Mouse (Mus musculus) liver, embryonic 14.5 days (tissue): ENCODE data around the gene Abr. TPM values are rescaled to one million over a fixed set of nuclear protein-coding genes. Genes with fewer than 3 reads are reported as not detected.

ENCODE experiments used
- ATAC-seq: fragments of 200-750 bp; cut with Nextera tagmentation; 2 replicates; pipeline ENCODE4 v1.8.0; 2017; ENCODE audit warnings: moderate number of reproducible peaks, mild to moderate bottlenecking, moderate library complexity; ENCODE audit not compliant: insufficient read depth
- DNase-seq, 3 experiments: peaks; one replicate each; pipeline ENCODE4 v3.0.0-alpha.2; 2012 to 2013; ENCODE audit warnings: low read depth in 3 of 3, low spot score in 3 of 3
- H3K27ac ChIP-seq: fragments of 300-500 bp; sonication (generic); 2 replicates; pipeline ENCODE4 v1.5.1; 2014; ENCODE audit warnings: moderate library complexity, mild to moderate bottlenecking, control low read depth, inconsistent platforms
- H3K27me3 ChIP-seq: fragments of 300-500 bp; sonication (generic); 2 replicates; pipeline ENCODE4 v1.6.1; 2014; ENCODE audit warnings: mild to moderate bottlenecking, low read length, moderate library complexity; ENCODE audit not compliant: control insufficient read depth, insufficient read depth
- H3K36me3 ChIP-seq: fragments of 300-500 bp; sonication (generic); replicated peaks from 2 replicates; pipeline ENCODE4 v1.6.1; 2014; ENCODE audit warnings: low read depth; ENCODE audit not compliant: control insufficient read depth, insufficient read depth
- H3K4me1 ChIP-seq, 2 experiments: fragments of 200-500 bp in 1 of 2; fragments of 300-500 bp in 1 of 2; sonication (generic) in 1 of 2; replicated peaks; 2 replicates each; pipeline ENCODE4 v1.6.1; 2012 to 2014; ENCODE audit warnings: antibody characterized with exemption in 1 of 2, inconsistent platforms in 1 of 2, low read length in 1 of 2; ENCODE audit not compliant: control insufficient read depth in 2 of 2, insufficient read depth in 2 of 2
- H3K4me2 ChIP-seq: fragments of 300-500 bp; sonication (generic); 2 replicates; pipeline ENCODE4 v1.6.1; 2014; ENCODE audit warnings: low read depth, mild to moderate bottlenecking, control low read depth, moderate library complexity
- H3K4me3 ChIP-seq, 2 experiments: fragments of 200-500 bp in 1 of 2; fragments of 300-500 bp in 1 of 2; sonication (generic) in 1 of 2; 2 replicates each; pipeline ENCODE4 v1.5.1; 2012 to 2014; ENCODE audit warnings: low read depth in 2 of 2, low read length in 2 of 2, mild to moderate bottlenecking in 2 of 2, control low read depth in 1 of 2, inconsistent platforms in 1 of 2, moderate library complexity in 1 of 2; ENCODE audit not compliant: insufficient read depth in 1 of 2
- H3K9ac ChIP-seq: fragments of 300-500 bp; sonication (generic); replicated peaks from 2 replicates; pipeline ENCODE4 v1.6.1; 2014; ENCODE audit warnings: mild to moderate bottlenecking, control low read depth, moderate library complexity
- H3K9me3 ChIP-seq: fragments of 300-500 bp; sonication (generic); 2 replicates; pipeline ENCODE4 v1.6.1; 2016; ENCODE audit warnings: low read length, mixed read lengths; ENCODE audit not compliant: control insufficient read depth
- CTCF ChIP-seq: IDR thresholded peaks from 2 replicates; pipeline ENCODE4 v1.5.1; 2016; ENCODE audit warnings: antibody characterized with exemption, low read depth, control low read depth
- EP300 ChIP-seq: IDR thresholded peaks from 2 replicates; pipeline ENCODE4 v1.6.1; 2016; ENCODE audit warnings: antibody characterized with exemption, low read depth
- WGBS: fragments of 180-500 bp; shearing (Covaris S2); extraction: QIAGEN DNeasy Blood & Tissue Kit; methylation state at CpG from one replicate; pipeline ENCODE4 v1.1.7; 2014; ENCODE audit not compliant: insufficient replicate concordance; 5-methylcytosine and 5-hydroxymethylcytosine counted together
- polyA plus RNA-seq, 2 experiments: library from polyadenylated mRNA; depleted of rRNA in 1 of 2; stranded (reverse) in 1 of 2; unstranded in 1 of 2; fragments of >200 nt; fragmentation: Nextera tagmentation in 1 of 2; extraction: Ambion mirVana in 1 of 2; gene quantifications; 2 replicates each; pipeline versions ENCODE4 v1.2.1 to v1.2.3; 2012 to 2014

Abr gene
- polyA plus RNA-seq, 2 experiments: 2.3 to 3.3 TPM

GRCm38 (mm10) chr11:76639269-76639985 is 17.3 kb upstream of the Abr start:
- H3K9me3 ChIP-seq: no peaks in the 10 kb centered on the region
- no peak for DNase-seq
- H3K27me3 ChIP-seq: no peaks in the 10 kb centered on the region
- ATAC-seq: no peak
- no peak overlapping the region for H3K27ac ChIP-seq
- WGBS: 72% methylated on average over 17 of the region's 17 CpGs
- no peaks in the 10 kb centered on the region for H3K36me3 ChIP-seq
- no peak overlapping the region for H3K4me3 ChIP-seq
- no peak overlapping the region for H3K4me2 ChIP-seq
- H3K4me1 ChIP-seq: no peaks in the 10 kb centered on the region
- TF ChIP-seq CTCF (no peak), EP300 (no peak)
- no peak overlapping the region for H3K9ac ChIP-seq

GRCm38 (mm10) chr11:76630487-76630886 is 8.4 kb upstream of the Abr start:
- Histone ChIP-seq H3K9ac (no peak overlapping the region), H3K36me3 (no peaks in the 10 kb centered on the region), H3K4me3 (no peak overlapping the region), H3K9me3 (no peaks in the 10 kb centered on the region), H3K27ac (no peak overlapping the region), H3K4me2 (no peak overlapping the region), H3K27me3 (no peaks in the 10 kb centered on the region), H3K4me1 (no peaks in the 10 kb centered on the region)
- WGBS: 58% methylated on average over 5 of the region's 5 CpGs
- TF ChIP-seq CTCF (no peak), EP300 (no peak)
- DNase-seq (no peak), ATAC-seq (no peak)

GRCm38 (mm10) chr11:76630023-76630422 is 7.9 kb upstream of the Abr start:
- H3K36me3 ChIP-seq: no peaks in the 10 kb centered on the region
- DNase-seq (no peak), ATAC-seq (no peak)
- no peak overlapping the region for H3K4me3 ChIP-seq
- H3K9ac ChIP-seq: no peak overlapping the region
- 28% methylated on average over 2 of the region's 2 CpGs for WGBS
- no peaks in the 10 kb centered on the region for H3K4me1 ChIP-seq
- H3K27me3 ChIP-seq: no peaks in the 10 kb centered on the region
- H3K9me3 ChIP-seq: no peaks in the 10 kb centered on the region
- TF ChIP-seq CTCF (no peak), EP300 (no peak)
- H3K27ac ChIP-seq: no peak overlapping the region
- no peak overlapping the region for H3K4me2 ChIP-seq

- H3K4me1 ChIP-seq: no peaks in the 10 kb centered on the region
- H3K9me3 ChIP-seq: no peaks in the 10 kb centered on the region
- H3K9ac ChIP-seq: no peak overlapping the region
- H3K36me3 ChIP-seq: no peaks in the 10 kb centered on the region
- DNase-seq: no peak
- H3K27ac ChIP-seq: no peak overlapping the region
- no peak overlapping the region for H3K4me2 ChIP-seq
- H3K27me3 ChIP-seq: peaks cover 12% of the 10 kb centered on the region
- H3K4me3 ChIP-seq: no peak overlapping the region
- ATAC-seq: no peak
- TF ChIP-seq CTCF (no peak), EP300 (no peak)
- WGBS: 7% methylated on average over 5 of the region's 5 CpGs
Measured at GRCm38 (mm10) chr11:76628613-76629012, 6.5 kb upstream of the Abr start.

- Histone ChIP-seq H3K9me3 (no peaks in the 10 kb centered on the region), H3K36me3 (no peaks in the 10 kb centered on the region), H3K4me3 (no peak overlapping the region), H3K27ac (no peak overlapping the region), H3K27me3 (peaks cover 40% of the 10 kb centered on the region), H3K4me1 (no peaks in the 10 kb centered on the region), H3K4me2 (no peak overlapping the region), H3K9ac (no peak overlapping the region)
- ATAC-seq: no peak
- WGBS: 55% methylated on average over 3 of the region's 3 CpGs
- no peak for DNase-seq
- no peak for TF ChIP-seq CTCF
- TF ChIP-seq EP300: no peak
Measured at GRCm38 (mm10) chr11:76624881-76625280, 2.8 kb upstream of the Abr start.
